Mouse (Mus musculus) cerebellum, postnatal 10 days (tissue): ENCODE measurements at regions not wholly inside any gene's neighbourhood (a gene's known extent, or its start where the extent isn't known, plus 50 kb on each side); places are given as distances from the start of the nearest gene placed in this dataset.

Experiments used
- DNase-seq, 2 experiments: peaks; one replicate each; pipeline ENCODE4 v3.0.0; 2021; ENCODE audit warnings: mixed read lengths in 2 of 2

GRCm38 (mm10) chr7:64058282-64058872 lies 95.3 kb upstream of the Trpm1 start:
- no peak for DNase-seq

GRCm38 (mm10) chr7:64057873-64058272 lies 95.8 kb upstream of the Trpm1 start:
- no peak for DNase-seq

DNA sequence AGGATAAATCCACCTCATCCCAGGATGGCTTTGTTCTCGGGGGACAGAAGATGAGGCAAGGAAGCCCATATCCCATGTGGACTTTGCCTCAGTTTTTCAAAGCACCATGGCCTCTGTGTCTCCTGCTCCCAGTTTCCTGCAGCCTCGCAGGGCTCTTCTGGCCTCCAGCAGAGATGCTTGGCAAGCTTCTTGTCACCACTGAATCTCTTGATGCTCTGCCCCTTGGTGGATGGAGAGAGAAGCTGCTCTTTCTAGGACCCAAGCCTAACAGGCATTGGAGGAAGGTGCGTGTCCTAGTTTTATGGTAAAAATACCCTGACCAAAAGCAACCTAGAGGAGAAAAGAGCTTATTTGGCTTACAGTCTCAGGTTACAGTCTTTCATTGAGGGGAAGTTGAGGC lies 97.1 kb upstream of the Trpm1 start:
- DNase-seq: peak in 1 of 2 experiments; percentile 41

DNA sequence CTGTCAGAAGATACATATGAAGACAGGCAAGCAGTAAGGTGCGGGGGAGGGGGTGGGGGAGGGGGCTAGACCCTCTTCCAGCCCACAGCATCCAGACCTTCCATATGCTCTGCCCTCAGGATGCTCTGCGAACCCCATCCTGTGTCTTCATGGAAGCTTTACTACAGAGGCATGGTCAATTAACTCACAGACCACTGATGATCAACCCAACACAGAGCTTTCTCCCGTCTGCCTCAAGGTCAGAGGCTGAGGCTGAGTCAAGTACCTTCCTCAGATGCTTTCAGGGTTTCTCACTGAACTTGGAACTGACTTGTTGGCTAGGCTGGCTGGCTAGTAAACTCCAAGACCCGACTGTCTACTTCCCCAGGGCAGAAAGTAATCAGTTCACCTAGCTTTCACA lies 98.6 kb upstream of the Trpm1 start:
- no peak for DNase-seq

DNA sequence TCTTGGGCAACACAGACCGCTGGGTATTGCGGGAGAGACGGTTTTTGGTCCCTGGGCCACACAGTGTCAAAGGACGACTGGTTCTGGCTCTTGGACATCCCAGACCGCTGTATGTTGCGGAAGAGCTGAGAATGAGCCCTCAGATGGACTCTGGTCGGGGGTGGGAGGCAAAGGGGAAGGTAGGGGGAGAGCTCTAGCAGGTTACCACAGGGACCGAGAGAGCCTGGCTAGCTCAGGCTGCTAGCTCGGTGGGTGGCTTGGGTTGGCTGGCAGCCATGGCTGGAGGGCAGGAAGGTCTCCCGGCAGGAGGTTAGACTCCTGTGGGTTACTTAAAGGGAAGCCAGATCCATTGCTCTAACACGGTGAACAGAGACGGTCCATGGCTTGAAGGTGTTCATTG lies 99.9 kb upstream of the Trpm1 start:
- peak; percentile 58 to 67 for DNase-seq

- peak; percentile 96 to 97 for DNase-seq
These were observed 101.2 kb upstream of the Trpm1 start for GRCm38 (mm10) chr7:64052400-64052799.

- DNase-seq: no peak
These were observed 102.7 kb upstream of the Trpm1 start for GRCm38 (mm10) chr7:64050826-64051401.

DNA sequence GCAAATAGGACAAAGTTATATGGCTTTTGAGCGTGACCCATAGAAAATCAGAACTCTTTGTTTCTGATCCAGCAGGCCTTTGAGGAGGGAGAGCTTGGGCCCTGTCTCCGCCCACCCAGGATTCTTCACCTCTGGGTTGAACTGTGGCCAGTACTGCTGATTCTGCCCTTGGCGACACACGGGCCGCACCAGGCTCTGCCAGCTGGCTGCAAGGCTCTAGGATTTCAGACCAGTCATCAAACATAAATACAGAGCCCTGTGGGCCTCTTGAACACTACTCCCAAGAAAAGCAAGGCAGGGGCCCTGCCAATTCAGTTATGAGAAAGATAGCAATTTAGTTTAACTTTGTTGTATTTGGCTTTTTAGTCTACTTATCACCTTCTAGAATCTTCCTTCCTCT lies 103.4 kb upstream of the Trpm1 start:
- DNase-seq: peak; percentile 64 to 78

- peak in 1 of 2 experiments; percentile 40 for DNase-seq
These were observed 104.3 kb upstream of the Trpm1 start for GRCm38 (mm10) chr7:64049183-64049965.

DNA sequence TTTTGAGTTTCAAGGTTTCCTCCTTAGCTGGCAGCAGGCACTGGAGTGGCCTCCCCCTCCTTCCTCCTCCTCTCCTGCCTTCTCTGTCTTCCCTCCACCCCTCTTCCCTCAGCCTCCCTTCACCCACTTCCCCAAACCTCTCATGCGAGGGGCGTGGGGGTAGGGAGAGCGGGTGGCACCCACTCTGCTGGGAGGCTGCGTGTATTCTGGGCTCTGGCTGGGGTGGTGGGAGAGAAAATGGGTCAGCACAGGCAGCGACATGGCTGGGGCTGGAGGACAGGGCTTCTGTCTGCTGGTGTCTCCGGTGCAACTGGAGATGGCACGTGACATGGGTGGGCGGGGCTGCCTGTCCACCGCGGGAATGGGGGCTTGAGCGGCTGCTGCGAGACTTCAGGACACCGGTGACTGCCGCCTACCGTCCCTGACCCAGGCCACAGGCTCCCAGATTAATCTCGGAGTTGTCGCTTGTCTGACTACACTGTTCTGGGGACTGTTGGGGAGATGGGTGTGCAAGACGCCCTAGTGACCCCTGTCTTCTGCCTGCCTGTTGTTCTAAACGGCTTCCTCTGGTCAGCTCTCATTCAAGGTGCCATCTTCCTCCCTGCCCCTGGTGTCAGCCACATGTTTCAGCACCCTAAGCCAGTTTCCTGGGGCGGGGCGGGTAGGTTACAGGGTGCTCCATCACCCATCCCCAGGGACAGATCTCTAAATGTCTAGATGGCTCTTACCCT lies 105.0 kb upstream of the Trpm1 start:
- DNase-seq: peak; percentile 73 to 77

GRCm38 (mm10) chr7:64047831-64048230 lies 105.8 kb upstream of the Trpm1 start:
- no peak for DNase-seq

DNA sequence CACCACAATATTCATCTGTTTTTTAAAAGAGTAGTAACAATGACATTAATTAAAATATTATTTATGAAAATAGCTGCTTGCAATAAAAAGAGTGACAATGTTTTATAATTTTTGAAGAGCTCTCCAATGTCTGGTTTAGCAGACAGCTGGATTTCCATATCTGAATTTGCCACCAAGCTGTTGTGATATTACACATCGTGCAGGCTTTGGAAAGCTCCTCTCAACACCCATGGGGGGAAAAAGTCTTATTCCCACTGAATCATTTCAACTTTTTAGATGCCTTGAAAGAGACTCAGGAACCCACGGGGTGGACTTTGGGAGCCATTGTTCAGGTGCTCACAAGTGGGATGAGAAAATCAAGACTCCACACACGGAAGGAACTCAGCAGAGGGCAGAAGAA lies 106.6 kb upstream of the Klf13 start:
- DNase-seq: no peak

- no peak for DNase-seq
These were observed 104.3 kb upstream of the Klf13 start for GRCm38 (mm10) chr7:64042978-64043377.

DNA sequence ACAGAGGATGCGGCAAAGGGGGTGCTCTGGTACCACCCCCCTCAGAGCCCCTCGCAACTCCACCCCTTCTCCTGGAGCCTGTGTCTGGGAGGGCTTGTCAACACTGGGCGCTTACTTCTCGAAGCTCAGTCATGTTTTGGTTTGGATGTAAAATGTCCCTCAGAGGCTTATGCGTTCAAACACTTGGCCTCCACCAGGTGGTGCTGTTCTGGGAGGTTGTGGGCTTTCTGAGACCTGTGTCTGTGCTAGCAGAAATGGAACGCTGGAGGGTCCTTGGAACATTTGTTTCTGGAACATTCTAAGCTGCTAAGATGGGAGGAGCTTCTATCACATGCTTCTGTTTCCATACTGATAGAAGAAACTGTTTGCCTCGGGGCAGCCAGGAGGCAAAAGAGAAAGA lies 102.6 kb upstream of the Klf13 start:
- no peak for DNase-seq

GRCm38 (mm10) chr7:64040026-64040737 lies 101.5 kb upstream of the Klf13 start:
- DNase-seq: no peak

- DNase-seq: no peak
These were observed 99.1 kb upstream of the Klf13 start for GRCm38 (mm10) chr7:64037701-64038231.

DNA sequence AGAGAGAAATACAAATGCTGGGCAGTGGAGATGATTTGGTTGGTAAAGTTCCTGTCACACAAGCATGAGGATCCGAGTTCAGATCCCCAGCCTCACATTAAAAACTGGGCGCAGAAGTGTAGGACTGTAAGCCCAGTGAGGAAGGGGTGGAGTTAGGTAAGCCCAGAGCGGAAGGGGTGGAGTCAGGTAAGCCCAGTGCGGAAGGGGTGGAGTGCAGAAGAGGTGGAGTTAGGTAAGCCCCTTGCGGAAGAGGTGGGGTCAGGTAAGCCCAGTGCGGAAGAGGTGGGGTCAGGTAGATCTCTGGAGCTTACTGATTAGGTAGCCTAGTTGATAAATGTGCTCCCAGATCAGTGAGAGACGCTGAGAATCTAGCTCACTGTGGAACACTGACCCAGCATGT lies 97.4 kb upstream of the Klf13 start:
- no peak for DNase-seq

DNA sequence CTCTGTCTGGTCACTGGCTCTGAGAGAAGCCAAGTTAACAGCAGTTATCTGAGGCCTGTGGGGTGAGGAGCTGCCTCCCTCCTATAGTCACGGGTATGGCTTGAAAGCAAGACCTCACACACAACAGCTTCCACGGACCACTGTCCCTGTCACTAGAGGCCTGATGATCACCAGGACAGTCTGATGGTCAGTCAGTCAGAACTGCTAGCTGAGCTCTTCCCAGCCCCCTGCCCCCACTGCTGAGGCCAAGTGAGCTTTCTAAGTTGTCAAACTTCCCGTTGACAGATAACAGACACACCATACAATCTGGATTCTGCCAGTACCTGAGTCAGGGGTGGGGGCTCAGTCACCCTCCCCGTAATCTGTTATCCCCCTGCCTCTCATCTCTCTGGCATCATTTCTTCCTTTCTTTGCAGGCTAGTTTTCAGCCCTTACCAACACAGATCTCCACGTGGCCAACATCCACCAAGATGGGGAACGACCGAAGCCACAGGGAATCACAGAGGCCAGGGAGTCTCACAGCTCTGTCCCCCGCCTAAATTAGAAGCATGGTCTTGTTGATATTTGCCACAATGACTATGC lies 96.4 kb upstream of the Klf13 start:
- DNase-seq: no peak

DNA sequence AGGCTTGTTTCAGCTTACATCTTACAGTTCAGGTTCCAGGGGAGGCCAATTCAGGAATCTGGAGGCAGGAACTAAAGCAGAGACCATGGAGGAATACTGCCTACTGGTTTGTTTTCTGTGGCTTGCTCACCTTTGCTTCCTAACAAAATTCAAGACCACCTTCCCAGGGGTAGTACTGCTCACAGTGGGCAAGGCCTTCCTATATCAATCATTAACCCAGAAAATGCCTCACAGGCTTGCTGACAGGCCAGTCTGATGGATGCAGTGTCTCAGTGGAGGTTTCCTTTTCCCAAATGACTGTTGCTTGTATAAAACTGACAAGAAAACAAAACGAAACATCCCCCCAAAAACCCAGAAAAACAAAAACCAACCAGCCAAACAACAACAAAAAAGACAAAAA lies 95.8 kb upstream of the Klf13 start:
- DNase-seq: no peak

GRCm38 (mm10) chr7:64033388-64033787 lies 94.7 kb upstream of the Klf13 start:
- no peak for DNase-seq

- peak; percentile 53 to 59 for DNase-seq
These were observed 94.2 kb upstream of the Klf13 start for GRCm38 (mm10) chr7:64032921-64033354.

DNA sequence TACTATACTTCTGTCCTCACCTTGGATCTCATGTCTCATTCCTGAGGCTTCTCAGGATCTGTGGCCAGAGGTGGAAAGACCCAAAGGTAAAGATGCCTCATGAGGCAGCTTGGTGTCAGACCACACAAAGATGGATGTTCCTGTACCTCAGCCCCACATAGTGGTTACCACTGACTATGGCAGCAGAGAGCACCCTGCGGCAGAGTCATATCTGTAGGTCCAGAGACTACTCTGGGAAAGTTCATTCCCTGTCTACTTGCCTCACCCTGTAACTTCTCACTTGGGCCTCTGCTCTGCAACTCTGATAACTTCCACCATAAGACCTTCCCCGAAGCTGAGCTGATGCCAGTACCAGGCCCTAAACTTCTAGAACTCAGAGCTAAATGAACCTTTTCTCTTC lies 91.9 kb upstream of the Klf13 start:
- no peak for DNase-seq
